Mouse (Mus musculus) right cerebral cortex, postnatal 10 days (tissue): Measurements from ENCODE around the gene Prkce.
"Not testable (repeated sequence)": the region's sequence is repeated elsewhere in the genome, so short reads cannot be mapped to it uniquely, and the experiment has no call there.

Source experiments
- DNase-seq, 2 experiments: peaks; one replicate each; pipeline ENCODE4 v3.0.0; 2021; ENCODE audit warnings: low spot score in 2 of 2

The Prkce gene

DNA sequence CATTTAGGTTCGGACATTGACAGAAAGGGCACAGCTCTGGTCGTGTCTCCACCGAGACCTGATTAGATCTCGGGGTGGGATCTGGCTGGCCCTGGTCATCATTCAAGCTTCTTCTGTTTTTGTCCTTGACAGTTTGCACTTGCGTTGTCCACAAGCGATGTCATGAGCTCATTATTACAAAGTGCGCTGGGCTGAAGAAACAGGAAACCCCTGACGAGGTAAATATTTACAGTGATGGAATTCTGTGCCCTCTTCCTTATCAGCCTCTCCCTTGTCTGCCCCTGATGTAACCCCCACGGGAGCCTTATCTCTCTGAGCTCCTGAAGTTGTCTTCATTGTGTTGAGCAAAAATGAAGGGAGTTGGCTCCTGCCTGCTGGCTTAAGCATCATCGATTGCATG lies 309.1 kb downstream of the Prkce start:
- DNase-seq = no peak

GRCm38 (mm10) chr17:86477401-86477800 lies 309.8 kb downstream of the Prkce start:
- DNase-seq = not testable (repeated sequence)

DNA sequence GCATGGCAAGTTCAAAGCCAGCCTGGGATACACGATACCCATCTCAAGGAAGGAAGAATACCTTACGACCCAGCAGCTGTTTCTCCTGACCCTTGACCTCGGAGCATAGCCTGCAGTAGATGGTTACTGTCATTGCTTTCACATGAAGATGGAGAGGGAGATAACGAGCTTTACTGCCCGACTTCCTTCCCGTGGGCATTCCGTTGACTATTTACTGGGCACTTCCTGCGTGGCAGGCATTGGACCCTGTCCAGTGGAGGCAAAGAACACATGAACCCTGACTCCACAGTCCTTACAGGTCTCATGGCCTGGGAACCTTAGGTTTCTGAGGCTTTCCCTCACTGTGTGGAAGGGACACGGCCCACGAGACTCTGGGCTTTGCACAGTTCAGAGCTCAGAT lies 311.8 kb downstream of the Prkce start:
- no peak for DNase-seq

- DNase-seq = no peak
These were observed 315.1 kb downstream of the Prkce start for GRCm38 (mm10) chr17:86482675-86483074.

GRCm38 (mm10) chr17:86484087-86484737 lies 316.6 kb downstream of the Prkce start:
- DNase-seq = peak; percentile 81 to 87

- DNase-seq = no peak
These were observed 319.1 kb downstream of the Prkce start for GRCm38 (mm10) chr17:86486657-86487056.

- DNase-seq = no peak
These were observed 319.9 kb downstream of the Prkce start for GRCm38 (mm10) chr17:86487450-86487849.

DNA sequence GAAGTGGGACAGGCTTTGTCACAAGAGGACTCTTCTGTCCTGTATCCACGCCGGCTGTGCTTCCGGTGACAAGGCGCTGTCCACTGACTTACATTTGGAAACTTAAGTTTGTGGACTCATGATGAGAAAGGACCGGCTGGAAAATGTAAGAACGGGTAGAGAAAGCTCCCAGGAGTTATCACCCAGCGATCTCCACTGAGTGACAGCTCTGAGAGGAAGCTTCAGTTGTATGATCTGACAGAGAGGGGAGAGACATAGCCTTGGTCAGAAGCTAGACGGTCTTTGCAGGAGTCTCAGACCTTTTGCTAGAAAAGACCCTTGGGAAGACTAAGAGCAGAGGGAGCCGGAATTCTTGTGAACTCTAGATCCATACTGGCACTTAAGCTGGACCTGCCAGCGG lies 322.2 kb downstream of the Prkce start:
- DNase-seq = no peak

DNA sequence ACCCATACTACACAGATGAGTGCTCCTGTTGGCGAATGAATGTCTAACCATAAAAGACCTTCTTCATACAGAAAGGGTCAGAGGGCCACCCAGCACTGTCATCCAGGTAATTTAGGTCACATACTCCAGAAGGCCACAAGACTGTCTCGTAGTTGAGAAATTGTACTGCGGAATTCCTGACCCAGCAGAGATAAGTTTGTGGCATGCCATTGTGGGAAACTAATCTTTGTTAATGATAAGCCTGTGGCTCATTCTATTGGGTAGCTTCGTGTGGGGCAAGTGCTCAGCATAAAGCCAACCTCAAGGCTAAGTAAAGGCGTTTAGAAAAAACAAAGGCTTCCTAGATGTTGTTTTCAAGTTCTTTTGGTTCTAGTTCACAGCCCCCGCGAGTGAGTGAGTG lies 324.8 kb downstream of the Prkce start:
- DNase-seq = no peak

- no peak for DNase-seq
These were observed 326.4 kb downstream of the Prkce start for GRCm38 (mm10) chr17:86493891-86494420.

- DNase-seq = no peak
These were observed 326.9 kb downstream of the Prkce start for GRCm38 (mm10) chr17:86494494-86494893.

GRCm38 (mm10) chr17:86494895-86495294 lies 327.3 kb downstream of the Prkce start:
- DNase-seq = peak in 1 of 2 experiments; percentile 40

DNA sequence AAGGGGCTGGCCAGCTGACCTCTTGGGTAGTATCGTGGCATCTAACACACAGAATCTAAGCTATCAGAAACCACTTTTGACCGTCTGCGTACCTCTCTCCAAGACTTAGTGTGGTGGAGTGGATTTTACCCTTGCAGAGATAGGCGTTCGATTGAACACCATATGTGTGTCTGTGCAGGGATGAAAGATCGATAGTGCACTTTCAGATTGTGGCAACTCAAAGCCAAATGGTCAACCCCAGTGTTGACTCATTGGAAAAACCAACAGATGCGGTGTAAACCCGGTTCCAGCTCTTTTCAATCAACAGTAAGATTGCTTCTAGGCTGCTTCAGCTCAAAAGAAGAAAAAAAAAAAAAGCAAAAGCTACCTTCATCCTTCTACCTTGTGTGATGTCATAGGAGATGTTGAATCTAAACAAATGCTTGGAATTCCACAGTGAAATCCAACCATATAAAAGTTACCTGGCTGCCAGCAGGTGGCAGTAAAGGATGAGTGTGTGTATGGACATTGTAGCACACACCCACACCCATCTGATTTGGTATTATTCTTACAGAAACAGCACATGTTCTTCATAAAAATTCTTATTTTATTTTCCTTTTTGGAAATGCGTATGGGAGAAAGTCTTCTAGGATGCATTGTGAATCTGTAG lies 328.7 kb downstream of the Prkce start:
- peak; percentile 74 to 75 for DNase-seq

- DNase-seq = no peak
These were observed 329.7 kb downstream of the Prkce start for GRCm38 (mm10) chr17:86497302-86497701.

DNA sequence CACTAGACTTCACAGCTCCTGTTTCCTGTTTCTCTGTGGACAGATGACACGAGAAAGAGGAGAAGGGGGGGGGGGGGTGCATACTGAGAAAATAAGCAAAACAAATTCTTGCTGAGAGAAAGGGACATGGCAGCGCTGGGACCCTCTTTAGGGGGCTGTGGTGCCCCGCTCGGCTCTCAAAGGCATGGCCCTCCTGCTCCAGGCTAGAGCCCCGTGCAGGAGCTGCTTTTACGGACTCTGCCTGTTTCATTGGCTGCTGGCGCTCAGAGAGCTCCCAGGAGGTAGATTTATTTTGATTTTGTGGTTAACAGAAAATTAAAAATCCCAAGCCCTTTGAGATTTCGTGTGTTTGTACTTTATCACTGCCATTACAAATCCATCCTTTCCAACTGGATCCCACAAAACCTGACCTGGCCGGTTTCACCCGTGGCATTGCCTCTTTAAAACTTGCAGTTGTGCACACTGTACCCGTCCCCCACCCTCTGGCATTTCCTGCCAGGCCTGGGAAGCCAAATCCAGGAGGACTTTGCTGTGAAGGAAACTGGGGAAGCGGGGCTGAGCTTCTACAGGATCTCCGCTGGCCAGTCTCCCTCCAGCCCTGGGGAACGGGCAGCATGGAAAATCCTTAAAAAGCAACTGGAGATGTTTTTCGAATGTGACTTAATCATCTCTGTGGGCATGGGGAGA lies 331.9 kb downstream of the Prkce start:
- peak; percentile 44 to 64 for DNase-seq

DNA sequence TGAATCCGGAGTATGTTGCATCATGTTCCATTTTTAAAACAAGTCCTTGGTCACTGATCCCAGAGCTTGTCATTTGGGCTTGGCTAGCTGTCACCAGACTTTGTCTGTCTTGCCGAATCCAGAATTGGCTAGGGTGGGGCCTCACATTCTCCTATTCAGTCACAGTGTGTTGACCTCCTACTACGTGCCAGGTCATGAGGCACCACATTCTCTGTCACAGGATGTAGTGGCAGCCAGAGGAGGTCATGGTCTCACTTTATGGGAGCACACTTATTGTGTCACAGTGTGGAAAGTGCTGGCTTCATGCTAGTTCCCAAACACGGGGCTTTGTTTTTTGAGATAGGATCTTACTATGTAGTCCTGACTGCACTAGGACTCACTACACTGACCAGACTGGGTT lies 333.8 kb downstream of the Prkce start:
- no peak for DNase-seq

DNA sequence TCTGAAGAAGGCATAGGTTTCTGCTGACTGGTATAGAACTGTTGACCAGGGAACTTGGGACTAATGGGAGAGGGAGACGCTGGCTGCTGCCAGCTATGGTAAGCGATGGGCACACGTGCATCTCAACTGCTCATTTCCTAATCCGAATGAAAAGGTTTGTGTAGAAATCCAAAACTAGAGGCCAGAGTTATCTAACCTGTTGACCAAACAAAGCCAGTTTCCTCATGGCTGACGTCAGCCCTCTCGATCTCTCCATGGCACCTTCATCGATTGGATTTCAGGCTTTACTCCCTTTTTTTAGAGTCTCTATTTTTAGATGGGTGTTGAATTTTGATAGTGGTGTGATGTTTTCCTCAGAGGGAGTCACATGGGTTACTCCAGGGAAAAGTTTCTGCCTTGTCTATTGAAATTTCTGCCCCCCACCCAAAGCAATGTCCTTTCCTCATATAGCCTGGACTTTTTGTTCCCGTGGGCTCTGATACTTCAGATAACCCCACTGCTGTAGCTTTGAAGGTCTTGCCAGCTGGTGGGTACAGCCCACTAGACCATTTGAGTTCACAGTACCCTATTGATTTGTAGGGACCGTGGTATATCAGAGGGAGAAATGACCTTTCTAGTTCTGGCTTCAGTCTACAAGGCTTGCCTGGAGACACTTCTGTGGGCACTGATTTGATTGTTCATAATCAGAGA lies 335.8 kb downstream of the Prkce start:
- DNase-seq = no peak

DNA sequence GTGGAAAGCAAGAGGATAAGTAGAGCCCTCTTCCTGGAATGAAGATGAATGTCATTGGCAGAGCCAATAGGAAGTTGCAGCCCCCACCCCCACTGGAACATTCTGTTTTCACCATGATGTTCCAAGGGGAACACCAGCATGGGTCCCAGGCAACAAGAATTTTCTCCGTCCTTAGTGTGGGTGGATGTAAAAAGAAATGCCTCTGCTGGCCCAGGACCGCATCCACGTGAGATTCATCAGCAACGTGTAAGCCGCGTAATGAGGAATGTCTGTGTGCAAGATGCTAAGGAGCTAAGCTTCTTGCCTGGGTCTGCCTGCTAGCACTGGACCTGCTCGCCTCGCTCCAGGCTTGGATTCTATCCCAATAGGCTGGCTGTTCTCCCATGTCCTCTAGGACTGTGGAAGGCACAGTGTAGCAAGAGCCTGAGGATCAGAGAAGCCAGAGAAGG lies 337.6 kb downstream of the Prkce start, which contains the start of gene Gm10309:
Gene Gm10309, minus strand, starts transcription at position 50 of the 449 bp plus-strand sequence.
- DNase-seq = peak; percentile 70 to 76

GRCm38 (mm10) chr17:86506881-86507280 lies 339.3 kb downstream of the Prkce start:
- no peak for DNase-seq

GRCm38 (mm10) chr17:86507342-86508211 lies 340.0 kb downstream of the Prkce start:
- DNase-seq = no peak

- no peak for DNase-seq
These were observed 340.6 kb downstream of the Prkce start for GRCm38 (mm10) chr17:86508212-86508490.
